Mouse (Mus musculus) heart, adult 2 months (tissue): Measurements from ENCODE around the gene Gfra1. TPM values are rescaled to one million over a fixed set of nuclear protein-coding genes. Genes with fewer than 3 reads are reported as not detected.

Source experiments
- DNase-seq, 2 experiments: peaks; one replicate each; pipeline ENCODE4 v3.0.0; 2021
- H3K27ac ChIP-seq: fragments of 200-600 bp; 2 replicates; pipeline ENCODE4 v1.8.1; 2022
- H3K27me3 ChIP-seq: fragments of 200-500 bp; 2 replicates; pipeline ENCODE4 v1.6.1; 2012; ENCODE audit warnings: mild to moderate bottlenecking, low read length, inconsistent platforms, mixed read lengths; ENCODE audit not compliant: control insufficient read depth, insufficient read depth
- H3K36me3 ChIP-seq: fragments of 200-500 bp; 2 replicates; pipeline ENCODE4 v1.6.1; 2012; ENCODE audit warnings: low read length, inconsistent platforms; ENCODE audit not compliant: control insufficient read depth, insufficient read depth
- H3K4me1 ChIP-seq: fragments of 200-500 bp; 2 replicates; pipeline ENCODE4 v1.6.1; 2011; ENCODE audit warnings: low read length; ENCODE audit not compliant: control insufficient read depth, insufficient read depth
- H3K4me3 ChIP-seq: fragments of 200-600 bp; 2 replicates; pipeline ENCODE4 v1.8.1; 2022
- H3K79me2 ChIP-seq: fragments of 200-500 bp; replicated peaks from 2 replicates; pipeline ENCODE4 v1.6.1; 2012; ENCODE audit warnings: mild to moderate bottlenecking, inconsistent platforms, low read length, moderate library complexity, mixed read lengths; ENCODE audit not compliant: control insufficient read depth, insufficient read depth
- H3K9ac ChIP-seq: fragments of 200-500 bp; 2 replicates; pipeline ENCODE4 v1.6.1; 2012; ENCODE audit warnings: low read depth, mild to moderate bottlenecking, control low read depth, inconsistent platforms, low read length, mixed read lengths
- CTCF ChIP-seq: fragments of 200-600 bp; IDR thresholded peaks from 2 replicates; pipeline ENCODE4 v1.8.1; 2022; ENCODE audit warnings: antibody characterized with exemption, mild to moderate bottlenecking, moderate library complexity
- EP300 ChIP-seq: fragments of 200-500 bp; IDR thresholded peaks from 2 replicates; pipeline ENCODE4 v1.6.1; 2011; ENCODE audit warnings: low read depth, low read length, control low read depth; ENCODE audit not compliant: insufficient read depth
- POLR2A ChIP-seq: fragments of 200-500 bp; IDR thresholded peaks from 2 replicates; pipeline ENCODE4 v1.6.1; 2011; ENCODE audit warnings: mild to moderate bottlenecking, low read depth, low read length, control low read depth; ENCODE audit not compliant: insufficient read depth
- WGBS: fragments of 180-500 bp; shearing (Covaris S2); methylation state at CpG from one replicate; pipeline ENCODE4 v1.1.7; 2018; 5-methylcytosine and 5-hydroxymethylcytosine counted together
- intact Hi-C: fragments of 180-260 bp; cut with DNase I; formaldehyde crosslinking; loops from one replicate; pipeline ENCODE4 v1.15.1; 2025
- polyA plus RNA-seq: library from polyadenylated mRNA; depleted of rRNA; stranded (reverse); fragments of >200 nt; gene quantifications from 2 replicates; pipeline ENCODE4 v1.2.3, GENCODE M21; 2012
- total RNA-seq, 2 experiments: library from RNA; stranded (reverse); gene quantifications; 2 replicates each; pipeline ENCODE4 v1.2.3; 2021

Gfra1 gene
- total and polyA plus RNA-seq, 3 experiments: 2.3 to 5.4 (median 4.1) TPM

GRCm38 (mm10) chr19:58251698-58252097, 204.0 kb downstream of the Gfra1 start:
- Histone ChIP-seq H3K27ac (no peak overlapping the region), H3K4me3 (no peak overlapping the region), H3K9ac (no peak overlapping the region), H3K27me3 (no peaks in the 10 kb centered on the region), H3K36me3 (no peaks in the 10 kb centered on the region), H3K79me2 (no peaks in the 10 kb centered on the region), H3K4me1 (no peaks in the 10 kb centered on the region; the same call in 1 of the 2 replicates)
- DNase-seq: no peak
- 78% methylated on average over 4 of the region's 4 CpGs for WGBS
- intact Hi-C loops: no loop called here
- TF ChIP-seq POLR2A (no peak), EP300 (no peak), CTCF (no peak)

- DNase-seq: no peak
- H3K4me3 ChIP-seq: no peak overlapping the region
- no peak overlapping the region for H3K9ac ChIP-seq
- H3K27me3 ChIP-seq: no peaks in the 10 kb centered on the region
- no peak overlapping the region for H3K27ac ChIP-seq
- intact Hi-C loops: no loop called here
- TF ChIP-seq CTCF (no peak), EP300 (no peak), POLR2A (no peak)
- no peaks in the 10 kb centered on the region for H3K79me2 ChIP-seq
- WGBS: 75% methylated on average over 6 of the region's 6 CpGs
- no peaks in the 10 kb centered on the region for H3K36me3 ChIP-seq
- H3K4me1 ChIP-seq: no peaks in the 10 kb centered on the region
Observed at GRCm38 (mm10) chr19:58251095-58251494, 204.6 kb downstream of the Gfra1 start.

- Histone ChIP-seq H3K4me1 (no peaks in the 10 kb centered on the region), H3K4me3 (no peak overlapping the region), H3K27me3 (no peaks in the 10 kb centered on the region), H3K9ac (no peak overlapping the region), H3K27ac (no peak overlapping the region), H3K36me3 (no peaks in the 10 kb centered on the region), H3K79me2 (no peaks in the 10 kb centered on the region)
- no peak for DNase-seq
- intact Hi-C loops: no loop called here
- TF ChIP-seq CTCF (no peak), EP300 (no peak), POLR2A (no peak)
- WGBS: 86% methylated on average over 8 of the region's 8 CpGs
Observed at GRCm38 (mm10) chr19:58250237-58250636, 205.5 kb downstream of the Gfra1 start.

DNA sequence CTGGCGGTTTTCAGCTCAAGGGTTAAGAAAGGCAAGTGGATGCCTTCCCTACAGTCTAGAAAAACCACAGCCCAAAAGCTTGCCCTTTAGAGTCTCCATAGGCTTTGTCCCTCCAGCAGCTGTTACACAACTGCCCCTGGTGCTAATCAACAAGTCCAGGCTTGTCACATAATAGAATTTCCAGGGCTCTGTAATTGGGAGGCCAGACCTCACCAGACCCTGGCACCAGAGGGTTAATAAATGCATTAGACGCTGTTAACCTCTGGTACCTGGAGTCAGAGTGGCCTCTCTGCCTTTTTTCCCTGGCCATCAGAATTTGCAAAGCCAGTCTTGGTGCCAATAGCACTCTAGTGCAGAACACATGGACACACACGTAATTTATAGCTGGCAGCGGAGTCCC, 211.6 kb downstream of the Gfra1 start:
- TF ChIP-seq POLR2A (no peak), CTCF (no peak), EP300 (no peak)
- intact Hi-C loops: no loop called here
- WGBS: 61% methylated on average over 4 of the region's 4 CpGs
- no peak overlapping the region for H3K27ac ChIP-seq
- H3K79me2 ChIP-seq: no peaks in the 10 kb centered on the region
- H3K36me3 ChIP-seq: no peaks in the 10 kb centered on the region
- H3K9ac ChIP-seq: no peak overlapping the region
- H3K4me1 ChIP-seq: no peaks in the 10 kb centered on the region; the same call in 1 of the 2 replicates
- no peak for DNase-seq
- H3K4me3 ChIP-seq: no peak overlapping the region
- peaks cover 3% of the 10 kb centered on the region; the same call in 1 of the 2 replicates for H3K27me3 ChIP-seq

DNA sequence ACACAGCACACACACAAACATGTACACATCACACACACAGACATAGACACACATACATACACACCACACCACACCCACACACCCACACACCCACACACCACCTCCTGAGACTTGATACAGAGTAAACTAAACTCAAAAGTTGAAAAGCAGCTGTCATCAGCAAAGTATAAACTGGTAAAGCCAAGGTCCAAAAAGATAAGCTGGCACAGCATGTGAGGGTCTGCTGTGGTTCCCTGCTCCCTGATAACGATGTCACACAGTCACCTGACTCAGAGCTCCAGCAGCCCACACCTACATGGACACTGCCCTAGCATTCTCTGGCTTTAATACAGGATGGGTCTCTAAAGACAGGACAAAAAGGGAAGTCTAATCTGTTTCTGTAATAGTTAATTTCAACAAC, 212.1 kb downstream of the Gfra1 start:
- intact Hi-C loops: no loop called here
- DNase-seq: no peak
- Histone ChIP-seq H3K36me3 (no peaks in the 10 kb centered on the region), H3K4me1 (no peaks in the 10 kb centered on the region; the same call in 1 of the 2 replicates), H3K9ac (no peak overlapping the region), H3K79me2 (no peaks in the 10 kb centered on the region), H3K27me3 (peaks cover 3% of the 10 kb centered on the region; the same call in 1 of the 2 replicates), H3K27ac (no peak overlapping the region), H3K4me3 (no peak overlapping the region)
- WGBS: 35% methylated on average over 1 of the region's 1 CpGs
- TF ChIP-seq EP300 (no peak), POLR2A (no peak), CTCF (no peak)

GRCm38 (mm10) chr19:58238325-58238724, 217.4 kb downstream of the Gfra1 start:
- peaks cover 2% of the 10 kb centered on the region; the same call in 1 of the 2 replicates for H3K27me3 ChIP-seq
- TF ChIP-seq POLR2A (no peak), EP300 (no peak), CTCF (no peak)
- no peak overlapping the region for H3K9ac ChIP-seq
- H3K79me2 ChIP-seq: no peaks in the 10 kb centered on the region
- WGBS: 67% methylated on average over 8 of the region's 8 CpGs
- no peaks in the 10 kb centered on the region for H3K4me1 ChIP-seq
- H3K4me3 ChIP-seq: no peak overlapping the region
- no peak for DNase-seq
- intact Hi-C loops: no loop called here
- no peak overlapping the region for H3K27ac ChIP-seq
- no peaks in the 10 kb centered on the region for H3K36me3 ChIP-seq

DNA sequence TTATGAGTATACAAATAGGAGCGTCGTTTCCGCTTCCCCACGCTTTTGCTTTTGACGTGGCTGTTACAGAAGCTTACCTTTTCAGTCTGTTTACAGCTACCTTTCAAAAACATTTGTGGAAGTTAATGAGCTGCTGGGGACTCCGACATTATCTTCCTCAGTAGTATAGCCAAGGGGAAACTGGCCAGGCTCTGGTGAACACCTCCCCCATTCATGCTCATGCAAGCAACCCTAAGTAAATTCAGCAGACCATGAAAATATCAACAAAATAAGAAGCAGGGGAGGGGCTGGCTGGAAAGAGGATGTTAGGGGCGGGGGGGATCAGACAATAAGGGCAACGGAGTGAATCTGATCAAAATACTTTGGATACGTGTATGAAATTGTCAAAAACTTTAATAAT, 228.0 kb downstream of the Gfra1 start:
- no peaks in the 10 kb centered on the region for H3K4me1 ChIP-seq
- H3K9ac ChIP-seq: no peak overlapping the region
- TF ChIP-seq EP300 (no peak), POLR2A (no peak)
- intact Hi-C loops: no loop called here
- H3K4me3 ChIP-seq: no peak overlapping the region
- no peaks in the 10 kb centered on the region for H3K27me3 ChIP-seq
- WGBS: 67% methylated on average over 9 of the region's 9 CpGs
- no peak for DNase-seq
- no peak overlapping the region for H3K27ac ChIP-seq
- H3K36me3 ChIP-seq: no peaks in the 10 kb centered on the region
- no peaks in the 10 kb centered on the region for H3K79me2 ChIP-seq
